In the genomic region with DNA sequence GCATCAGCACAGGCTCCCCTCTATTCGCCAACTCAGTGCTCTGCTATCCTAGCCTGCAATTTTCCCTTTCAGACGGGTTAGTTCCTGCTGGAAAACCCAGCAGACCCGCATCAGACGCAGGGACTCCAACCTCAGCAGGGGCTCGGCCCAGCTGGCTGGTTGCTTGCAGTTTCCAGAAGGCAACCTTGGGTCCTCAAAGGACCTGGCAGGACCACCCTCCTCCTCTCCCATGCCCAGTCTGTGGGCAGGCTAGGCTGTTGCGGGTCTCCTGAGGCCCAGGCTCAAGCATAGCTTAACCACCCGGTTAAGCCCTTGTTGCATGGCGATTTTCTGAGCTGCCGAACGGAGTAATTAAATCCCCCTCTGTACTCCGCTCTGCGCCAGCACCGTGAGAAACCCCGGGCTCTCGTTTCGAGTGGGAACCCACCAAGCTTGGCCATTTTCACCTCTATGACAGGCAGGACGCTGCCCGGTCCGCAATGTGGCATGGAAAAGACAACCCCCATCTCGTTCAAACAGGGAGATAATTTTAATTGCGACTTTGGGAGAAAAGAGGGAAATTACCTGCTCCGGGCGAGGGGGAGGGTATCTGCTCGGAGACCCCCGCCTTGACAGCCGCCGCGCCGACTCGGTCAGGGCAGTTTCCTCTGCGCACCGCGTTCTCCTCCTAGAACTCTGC, we compare ENCODE assay signal across 9 mouse cellular contexts. TPM values are rescaled to one million over a fixed set of nuclear protein-coding genes. Genes with fewer than 3 reads are reported as not detected.
A peak's percentile ranks its signal among the peaks of the same experiment; 100 is the strongest.
DNase-seq lines count a peak whose midpoint lies in the region; ATAC-seq and TF ChIP-seq lines count a peak whose summit lies in the region.
"Had no signal": no experiment of that assay in that cellular context is flagged by ENCODE, and none has a peak within 500 bp of the region (broad histone marks: within the 10 kb centered on the region; RNA-seq: fewer than 3 reads in every experiment).

No protein-coding gene starts in this region.

- peaks cover 50% of the 10 kb centered on the region for H3K4me1 ChIP-seq in forebrain, embryonic 12.5 days
- H3K4me1 ChIP-seq in limb, embryonic 10.5 days, result peaks cover 69% of the 10 kb centered on the region
- H3K4me1 ChIP-seq in olfactory bulb, adult 2 months (ENCODE audit: control insufficient read depth, insufficient read depth, low read length), result peaks cover 18% of the 10 kb centered on the region

- TF ChIP-seq POLR2A in olfactory bulb, adult 2 months (IDR thresholded peaks at IDR 0.05; ENCODE audit: insufficient read depth, low read depth, low read length), result no peak

- H3K27ac ChIP-seq in layer of hippocampus, adult 2 months, result peak overlapping the region; percentile 61; the same call in 1 of the 2 replicates
- no peak overlapping the region for H3K27ac ChIP-seq in forebrain, embryonic 12.5 days
- H3K27ac ChIP-seq in limb, embryonic 10.5 days, result 0 out of 2 replicates have a peak overlapping the region, but pooled peaks have one; percentile 59
- H3K27ac ChIP-seq in olfactory bulb, adult 2 months (ENCODE audit: insufficient read depth, low read depth, low read length), result no peak overlapping the region

- H3K4me2 ChIP-seq in forebrain, embryonic 12.5 days, result peak overlapping the region; percentile 58

- under 1% methylated on average over 33 of the region's 33 CpGs for WGBS in forebrain, embryonic 12.5 days
- 2% methylated on average over 33 of the region's 33 CpGs for WGBS in limb, embryonic 10.5 days
- WGBS in olfactory bulb, adult 2 months, result 10% methylated on average over 33 of the region's 33 CpGs

- H3K9me3 ChIP-seq in forebrain, embryonic 12.5 days, result no peaks in the 10 kb centered on the region
- no peaks in the 10 kb centered on the region for H3K9me3 ChIP-seq in limb, embryonic 10.5 days (replicated peaks)

- H3K9ac ChIP-seq in forebrain, embryonic 12.5 days, result 0 out of 2 replicates have a peak overlapping the region, but pooled peaks have one; percentile 21

- no peaks in the 10 kb centered on the region for H3K36me3 ChIP-seq in forebrain, embryonic 12.5 days (replicated peaks)
- no peaks in the 10 kb centered on the region for H3K36me3 ChIP-seq in limb, embryonic 10.5 days

- peak overlapping the region; percentile 34 for H3K4me3 ChIP-seq in layer of hippocampus, adult 2 months
- peak overlapping the region; percentile 40 for H3K4me3 ChIP-seq in forebrain, embryonic 12.5 days (replicated peaks)
- H3K4me3 ChIP-seq in limb, embryonic 10.5 days, result peak overlapping the region; percentile 55
- peak overlapping the region; percentile 9; the same call in 1 of the 2 replicates for H3K4me3 ChIP-seq in olfactory bulb, adult 2 months (ENCODE audit: insufficient read depth, low read depth, low read length)

- peaks cover 100% of the 10 kb centered on the region for H3K27me3 ChIP-seq in forebrain, embryonic 12.5 days
- H3K27me3 ChIP-seq in limb, embryonic 10.5 days (ENCODE audit: low read depth, poor library complexity, severe bottlenecking), result peaks cover 100% of the 10 kb centered on the region

- ATAC-seq in forebrain, embryonic 12.5 days (ENCODE audit: low FRiP score), result no peak

- DNase-seq in layer of hippocampus, adult 2 months (ENCODE audit: low spot score in 2 of 2), result no peak
- no peak for DNase-seq in layer of hippocampus, adult 18-20 months (ENCODE audit: low spot score in 2 of 2)
- DNase-seq in limb, embryonic 10.5 days (ENCODE audit: low spot score), result peak; percentile 69
- no peak for DNase-seq in adipocyte (ENCODE audit: low spot score)
- no peak for DNase-seq in layer of hippocampus, adult 9-11 months
- DNase-seq in layer of hippocampus, postnatal 14 days (ENCODE audit: low spot score in 2 of 2), result no peak

- no peak for TF ChIP-seq CTCF in layer of hippocampus, adult 2 months (conservative IDR thresholded peaks at IDR 0.05)
- TF ChIP-seq CTCF in olfactory bulb, adult 2 months (IDR thresholded peaks at IDR 0.05; ENCODE audit: insufficient read depth, low read depth, low read length), result no peak

RNA-seq across cellular contexts. Expression of a gene that starts 2.5 kb away (rescaled TPM):
- 1 to 10 TPM; 6.8 to 7.7 TPM for total RNA-seq in layer of hippocampus, adult 2 months (2021)
- 1 to 10 TPM; 5.0 to 5.9 TPM for total RNA-seq in layer of hippocampus, adult 18-20 months (2021)
- polyA plus RNA-seq in forebrain, embryonic 12.5 days (2016; fragmentation: Nextera tagmentation; extraction: Ambion mirVana), result 9.4 and 14.6 TPM in 2 replicates
- 6.8 and 9.0 TPM in 2 replicates for polyA plus RNA-seq in limb, embryonic 10.5 days (2016; fragmentation: Nextera tagmentation; extraction: Ambion mirVana)
- polyA plus RNA-seq in olfactory bulb, adult 2 months (2012; ENCODE audit: insufficient read depth, insufficient read length, low replicate concordance, missing spikeins), result not detected in 2 replicates
- total RNA-seq in layer of hippocampus, postnatal 14 days (2021), result 1 to 10 TPM; 7.0 to 7.6 TPM

RNA-seq across cellular contexts. Expression of a gene that starts 25.9 kb away (rescaled TPM):
- not detected for total RNA-seq in layer of hippocampus, adult 2 months (2021)
- total RNA-seq in layer of hippocampus, adult 18-20 months (2021), result not detected
- polyA plus RNA-seq in forebrain, embryonic 12.5 days (2016; fragmentation: Nextera tagmentation; extraction: Ambion mirVana), result not detected in 2 replicates
- polyA plus RNA-seq in limb, embryonic 10.5 days (2016; fragmentation: Nextera tagmentation; extraction: Ambion mirVana), result not detected in 2 replicates
- polyA plus RNA-seq in olfactory bulb, adult 2 months (2012; ENCODE audit: insufficient read depth, insufficient read length, low replicate concordance, missing spikeins), result not detected in 2 replicates
- not detected for total RNA-seq in layer of hippocampus, postnatal 14 days (2021)
- total RNA-seq: layer of hippocampus, postnatal 10 days had no signal

Comparison
In these comparisons a context has a peak if more than half of its experiments do, and no peak if none do; other contexts are left out.
1. H3K27ac ChIP-seq: peak in layer of hippocampus, adult 2 months (single experiment) and limb, embryonic 10.5 days (single experiment); none in forebrain, embryonic 12.5 days (single experiment) and olfactory bulb, adult 2 months (single experiment).
2. Peak in every context shown above with its lines, with median percentiles within 50 percentile points of each other: H3K4me3 ChIP-seq.